18 mouse cellular contexts compared by ENCODE assay signal in the genomic region with DNA sequence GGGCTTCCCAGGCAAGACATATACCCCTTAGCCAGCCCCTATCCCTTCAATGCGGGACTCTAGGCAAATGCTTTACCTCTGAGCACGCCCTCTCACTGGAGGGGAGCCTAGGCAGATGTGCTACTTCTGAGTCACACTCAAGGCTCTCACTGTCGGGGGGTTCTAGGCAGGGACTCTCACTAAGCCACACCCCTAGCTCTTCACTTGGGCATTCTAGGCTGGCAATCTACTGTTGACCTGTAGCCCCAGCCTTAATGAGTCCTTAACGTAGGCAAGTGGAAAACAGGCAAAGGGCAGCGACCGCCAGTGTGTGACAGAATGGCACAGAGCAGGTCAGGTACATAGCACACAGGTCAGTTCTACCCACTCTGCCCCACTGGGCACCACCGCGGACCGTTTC. TPM values are rescaled to one million over a fixed set of nuclear protein-coding genes. Genes with fewer than 3 reads are reported as not detected.
DNase-seq lines count a peak whose midpoint lies in the region; ATAC-seq lines count a peak whose summit lies in the region.
"Had no signal": no experiment of that assay in that cellular context is flagged by ENCODE, and none has a peak within 500 bp of the region (broad histone marks: within the 10 kb centered on the region; RNA-seq: fewer than 3 reads in every experiment).

No protein-coding gene starts in this region.

- no peak for DNase-seq in neural tube, embryonic 11.5 days (ENCODE audit: low spot score)
- no peak for DNase-seq in neural tube, embryonic 10.5 days (ENCODE audit: extremely low spot score, low spot score)
- DNase-seq in hindbrain, embryonic 10.5 days (ENCODE audit: low spot score) = no peak
- DNase-seq in thymus, postnatal 10 days (ENCODE audit: low spot score in 2 of 2) = no peak
- no peak for DNase-seq in left cerebral cortex, postnatal 10 days (ENCODE audit: extremely low spot score in 1 of 2, low spot score in 2 of 2)
- DNase-seq: adrenal gland, adult 8-10 months; right cerebral cortex, postnatal 4 days; thymus, postnatal 4 days had no signal

- H3K9me3 ChIP-seq in neural tube, embryonic 11.5 days (ENCODE audit: control insufficient read depth, low read length) = no peaks in the 10 kb centered on the region
- no peaks in the 10 kb centered on the region for H3K9me3 ChIP-seq in hindbrain, embryonic 10.5 days
- no peaks in the 10 kb centered on the region for H3K9me3 ChIP-seq in midbrain, embryonic 12.5 days
- H3K9me3 ChIP-seq: limb, embryonic 15.5 days had no signal

- peak overlapping the region; percentile 86; the same call in 1 of the 2 replicates for H3K9ac ChIP-seq in neural tube, embryonic 11.5 days (ENCODE audit: low read length)
- no peak overlapping the region for H3K9ac ChIP-seq in midbrain, embryonic 12.5 days (replicated peaks)

- H3K36me3 ChIP-seq in neural tube, embryonic 11.5 days (ENCODE audit: control insufficient read depth, insufficient read depth, low read length) = no peaks in the 10 kb centered on the region
- no peaks in the 10 kb centered on the region for H3K36me3 ChIP-seq in hindbrain, embryonic 10.5 days
- no peaks in the 10 kb centered on the region for H3K36me3 ChIP-seq in midbrain, embryonic 12.5 days
- H3K36me3 ChIP-seq: limb, embryonic 15.5 days had no signal

- H3K27ac ChIP-seq in neural tube, embryonic 11.5 days (ENCODE audit: low read depth, low read length) = no peak overlapping the region
- H3K27ac ChIP-seq in hindbrain, embryonic 10.5 days = no peak overlapping the region
- no peak overlapping the region for H3K27ac ChIP-seq in midbrain, embryonic 12.5 days (replicated peaks)
- H3K27ac ChIP-seq: limb, embryonic 15.5 days had no signal

- no peaks in the 10 kb centered on the region for H3K27me3 ChIP-seq in neural tube, embryonic 11.5 days (ENCODE audit: control insufficient read depth, insufficient read depth, low read length)
- peaks cover 18% of the 10 kb centered on the region; the same call in 1 of the 2 replicates for H3K27me3 ChIP-seq in hindbrain, embryonic 10.5 days (ENCODE audit: insufficient read depth, poor library complexity, severe bottlenecking)
- H3K27me3 ChIP-seq in midbrain, embryonic 12.5 days = 0 out of 2 replicates have a peak, but pooled peaks cover 2% of the 10 kb centered on the region

- intact Hi-C loops in left cerebral cortex, postnatal 10 days (cut with DNase I) = loop anchor here (10.0 kb wide), 1 partner anchor 206 kb away; no protein-coding TSS in a partner anchor

- no peak overlapping the region for H3K4me2 ChIP-seq in neural tube, embryonic 11.5 days (ENCODE audit: low read depth)
- H3K4me2 ChIP-seq in midbrain, embryonic 12.5 days (replicated peaks) = peak overlapping the region; percentile 71

- 73% methylated on average over 9 of the region's 9 CpGs for WGBS in neural tube, embryonic 11.5 days
- 68% methylated on average over 9 of the region's 9 CpGs for WGBS in hindbrain, embryonic 10.5 days
- 69% methylated on average over 9 of the region's 9 CpGs for WGBS in midbrain, embryonic 12.5 days

- no peak overlapping the region for H3K4me3 ChIP-seq in neural tube, embryonic 11.5 days (ENCODE audit: low read depth, low read length)
- 0 out of 2 replicates have a peak overlapping the region, but pooled peaks have one; percentile 76 for H3K4me3 ChIP-seq in hindbrain, embryonic 10.5 days
- peak overlapping the region; percentile 77 for H3K4me3 ChIP-seq in midbrain, embryonic 12.5 days
- H3K4me3 ChIP-seq: megakaryocyte, embryonic 14.5 days had no signal

- no peaks in the 10 kb centered on the region for H3K4me1 ChIP-seq in neural tube, embryonic 11.5 days (ENCODE audit: control insufficient read depth, insufficient read depth, low read length)
- peaks cover 24% of the 10 kb centered on the region for H3K4me1 ChIP-seq in hindbrain, embryonic 10.5 days (replicated peaks)
- H3K4me1 ChIP-seq in midbrain, embryonic 12.5 days = peaks cover 15% of the 10 kb centered on the region

- ATAC-seq in neural tube, embryonic 11.5 days (ENCODE audit: insufficient read depth, low FRiP score, low TSS enrichment) = no peak
- ATAC-seq in midbrain, embryonic 12.5 days (ENCODE audit: low FRiP score, low read depth) = peak; percentile 5; the same call in 1 of the 2 replicates
- ATAC-seq in erythroblast, adult 5-6 weeks (replicated peaks; ENCODE audit: low FRiP score, poor library complexity, severe bottlenecking) = no peak

RNA-seq across cellular contexts. Expression of gene Iglon5, which starts 1.0 kb away (rescaled TPM):
- polyA plus RNA-seq in neural tube, embryonic 11.5 days (2014; fragmentation: Nextera tagmentation; extraction: Ambion mirVana) = 2.4 and 2.7 TPM in 2 replicates
- polyA plus RNA-seq in hindbrain, embryonic 10.5 days (2016; fragmentation: Nextera tagmentation; extraction: Ambion mirVana) = 0.80 and 2.2 TPM in 2 replicates
- 3.9 and 4.1 TPM in 2 replicates for polyA plus RNA-seq in midbrain, embryonic 12.5 days (2016; fragmentation: Nextera tagmentation; extraction: Ambion mirVana)
- not detected in 2 replicates for total RNA-seq in erythroblast, adult 5-6 weeks (2015; ENCODE audit: low replicate concordance)
- not detected in 2 replicates for total RNA-seq in erythroblast, adult 5-6 weeks (2017; ENCODE audit: low replicate concordance)
- 10 to 100 TPM; 46.4 to 47.7 TPM for total RNA-seq in left cerebral cortex, postnatal 10 days (2021)

RNA-seq across cellular contexts. Expression of gene 4931406B18Rik, which starts 14.9 kb away (rescaled TPM):
- not detected in 2 replicates for polyA plus RNA-seq in neural tube, embryonic 11.5 days (2014; fragmentation: Nextera tagmentation; extraction: Ambion mirVana)
- not detected in 2 replicates for polyA plus RNA-seq in hindbrain, embryonic 10.5 days (2016; fragmentation: Nextera tagmentation; extraction: Ambion mirVana)
- not detected in 2 replicates for polyA plus RNA-seq in midbrain, embryonic 12.5 days (2016; fragmentation: Nextera tagmentation; extraction: Ambion mirVana)
- total RNA-seq in erythroblast, adult 5-6 weeks (2015; ENCODE audit: low replicate concordance) = not detected in 2 replicates
- not detected in 2 replicates for total RNA-seq in erythroblast, adult 5-6 weeks (2017; ENCODE audit: low replicate concordance)
- total RNA-seq in left cerebral cortex, postnatal 10 days (2021) = not detected
- total RNA-seq: adrenal gland, adult 8-10 months; gastrocnemius, postnatal 10 days; layer of hippocampus, postnatal 14 days had no signal
- polyA plus RNA-seq: heart, embryonic 11.5 days; kidney, embryonic 16.5 days; limb, embryonic 15.5 days; lung, embryonic 16.5 days; stomach, embryonic 14.5 days had no signal

RNA-seq across cellular contexts. Expression of gene Vsig10l, which starts 27.9 kb away (rescaled TPM):
- polyA plus RNA-seq in neural tube, embryonic 11.5 days (2014; fragmentation: Nextera tagmentation; extraction: Ambion mirVana) = 2.0 and 4.0 TPM in 2 replicates
- 1.5 and 3.8 TPM in 2 replicates for polyA plus RNA-seq in hindbrain, embryonic 10.5 days (2016; fragmentation: Nextera tagmentation; extraction: Ambion mirVana)
- 4.0 and 7.4 TPM in 2 replicates for polyA plus RNA-seq in midbrain, embryonic 12.5 days (2016; fragmentation: Nextera tagmentation; extraction: Ambion mirVana)
- 2.5 and 3.7 TPM in 2 replicates for total RNA-seq in erythroblast, adult 5-6 weeks (2015; ENCODE audit: low replicate concordance)
- 1.3 and 1.4 TPM in 2 replicates for total RNA-seq in erythroblast, adult 5-6 weeks (2017; ENCODE audit: low replicate concordance)
- total RNA-seq in left cerebral cortex, postnatal 10 days (2021) = 1 to 10 TPM; 4.4 TPM

RNA-seq across cellular contexts. Expression of gene Gm45233, which starts 46.9 kb away (rescaled TPM):
- not detected in 2 replicates for polyA plus RNA-seq in neural tube, embryonic 11.5 days (2014; fragmentation: Nextera tagmentation; extraction: Ambion mirVana)
- 0.47 and 0.51 TPM in 2 replicates for polyA plus RNA-seq in hindbrain, embryonic 10.5 days (2016; fragmentation: Nextera tagmentation; extraction: Ambion mirVana)
- polyA plus RNA-seq in midbrain, embryonic 12.5 days (2016; fragmentation: Nextera tagmentation; extraction: Ambion mirVana) = 1.4 TPM in 1 of 2 replicates, not detected in the other
- not detected in 2 replicates for total RNA-seq in erythroblast, adult 5-6 weeks (2015; ENCODE audit: low replicate concordance)
- total RNA-seq in erythroblast, adult 5-6 weeks (2017; ENCODE audit: low replicate concordance) = not detected in 2 replicates
- 1 to 10 TPM in 1 of 2 experiments, under 1 TPM in 1; 0.79 to 1.4 TPM for total RNA-seq in left cerebral cortex, postnatal 10 days (2021)
- polyA plus RNA-seq: heart, embryonic 11.5 days; kidney, embryonic 16.5 days; lung, embryonic 16.5 days had no signal

RNA-seq across cellular contexts. Expression of gene Etfb, which starts 47.0 kb away (rescaled TPM):
- 207 and 224 TPM in 2 replicates for polyA plus RNA-seq in neural tube, embryonic 11.5 days (2014; fragmentation: Nextera tagmentation; extraction: Ambion mirVana)
- 226 and 249 TPM in 2 replicates for polyA plus RNA-seq in hindbrain, embryonic 10.5 days (2016; fragmentation: Nextera tagmentation; extraction: Ambion mirVana)
- 147 and 163 TPM in 2 replicates for polyA plus RNA-seq in midbrain, embryonic 12.5 days (2016; fragmentation: Nextera tagmentation; extraction: Ambion mirVana)
- total RNA-seq in erythroblast, adult 5-6 weeks (2015; ENCODE audit: low replicate concordance) = 38.8 and 72.3 TPM in 2 replicates
- 73.2 and 98.0 TPM in 2 replicates for total RNA-seq in erythroblast, adult 5-6 weeks (2017; ENCODE audit: low replicate concordance)
- 10 to 100 TPM; 52.2 to 55.8 TPM for total RNA-seq in left cerebral cortex, postnatal 10 days (2021)
